Mouse (Mus musculus) layer of hippocampus, postnatal 25 days (tissue): ENCODE data around the gene Itpk1. TPM values are rescaled to one million over a fixed set of nuclear protein-coding genes. Genes with fewer than 3 reads are reported as not detected.

Source experiments
- DNase-seq, 2 experiments: peaks; one replicate each; pipeline ENCODE4 v3.0.0; 2022; ENCODE audit warnings: mixed read lengths in 2 of 2, low spot score in 1 of 2; ENCODE audit errors: extremely low spot score in 1 of 2
- total RNA-seq, 2 experiments: library from RNA; stranded (reverse); gene quantifications; 2 replicates each; pipeline ENCODE4 v1.2.3; 2021

The Itpk1 gene
- total RNA-seq, 2 experiments from 2014 or later: 56.4 to 66.2 TPM

DNA sequence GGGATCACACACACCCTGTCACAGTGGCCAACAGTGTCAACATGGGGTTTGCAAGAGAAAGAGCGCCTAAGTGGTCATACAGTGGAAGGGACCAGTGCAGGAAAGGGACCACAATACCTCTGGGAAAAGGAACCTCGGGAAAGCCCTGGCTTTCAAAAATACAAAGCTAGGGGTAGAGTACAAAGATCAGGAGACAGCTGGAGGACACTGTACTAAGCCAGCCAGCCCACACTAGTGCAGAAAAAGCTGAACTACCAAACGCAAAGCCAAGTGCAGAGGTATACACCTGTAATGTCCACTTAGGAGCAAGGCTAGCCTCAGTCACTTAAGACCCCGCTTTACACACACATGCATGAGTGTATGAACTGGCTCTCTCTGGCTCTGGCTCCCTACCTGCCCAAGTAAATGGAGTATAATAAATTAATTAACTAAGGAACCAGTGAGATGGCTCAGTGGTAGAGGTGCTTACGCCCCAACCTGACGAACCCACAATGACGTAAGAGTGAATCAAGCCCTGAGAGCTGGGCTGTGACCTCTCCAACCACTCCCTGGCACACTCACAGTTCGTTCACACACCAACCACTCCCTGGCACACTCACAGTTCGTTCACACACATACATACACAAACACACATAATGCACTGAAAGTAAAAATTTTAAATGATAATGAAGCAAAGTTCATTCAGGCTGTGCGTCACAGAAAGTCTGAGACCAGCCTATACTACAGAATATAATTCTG lies 39.1 kb downstream of the Itpk1 start:
- no peak for DNase-seq

DNA sequence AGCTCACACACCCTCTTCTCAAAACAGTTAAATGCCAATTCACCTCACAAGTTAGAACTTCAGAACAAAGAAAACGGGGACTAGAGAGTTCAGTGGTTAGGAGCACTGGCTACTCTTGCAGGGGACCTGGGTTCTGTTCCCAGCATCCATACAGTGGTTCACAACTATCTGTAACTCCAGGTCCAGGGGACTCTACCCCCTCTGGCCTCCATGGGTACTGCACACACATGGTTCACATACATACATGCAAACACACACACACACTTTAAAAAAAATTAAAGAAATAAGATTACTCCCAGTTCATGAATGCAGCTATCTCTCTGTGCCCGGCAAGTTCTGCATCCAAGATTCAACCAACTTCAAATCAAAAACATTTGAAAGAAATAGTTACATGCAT lies 40.7 kb downstream of the Itpk1 start:
- DNase-seq: no peak

DNA sequence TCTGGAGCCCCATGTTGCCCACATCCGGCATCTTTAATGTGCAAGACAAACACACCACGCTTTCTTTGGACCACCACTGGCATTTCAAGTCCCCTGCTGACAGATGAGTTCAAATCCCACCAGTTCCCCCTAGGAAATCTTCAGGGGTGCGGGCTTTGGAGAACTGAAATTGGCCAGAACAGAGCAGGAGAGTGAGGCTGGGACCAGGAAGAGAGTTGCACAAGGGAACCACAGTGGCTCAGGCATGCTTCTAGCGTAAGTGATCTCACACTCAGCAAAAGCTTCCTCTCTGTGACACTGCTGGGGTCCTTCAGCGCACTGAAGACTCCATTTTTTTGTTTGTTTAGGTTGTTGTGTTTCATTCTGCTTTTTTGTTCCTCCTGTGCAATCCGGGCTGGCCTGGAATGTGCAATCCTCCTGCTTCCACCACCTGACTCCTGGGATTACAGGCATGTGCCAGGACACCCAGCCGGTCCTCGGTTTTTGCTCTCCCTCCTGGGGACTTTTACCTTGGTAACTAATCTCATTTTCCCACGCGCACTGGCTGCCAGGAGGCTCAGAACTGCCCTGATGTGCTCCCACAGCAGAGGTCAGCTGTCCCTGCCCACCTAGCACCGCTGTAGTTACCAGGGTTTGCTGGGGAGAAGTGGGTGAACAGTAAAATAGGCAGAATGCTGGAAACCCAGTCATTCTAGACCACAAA lies 41.2 kb downstream of the Itpk1 start:
- DNase-seq: no peak

GRCm38 (mm10) chr12:102661772-102662171 lies 43.0 kb downstream of the Itpk1 start:
- DNase-seq: no peak

- DNase-seq: no peak
Measured at GRCm38 (mm10) chr12:102660906-102661651, 43.7 kb downstream of the Itpk1 start.

DNA sequence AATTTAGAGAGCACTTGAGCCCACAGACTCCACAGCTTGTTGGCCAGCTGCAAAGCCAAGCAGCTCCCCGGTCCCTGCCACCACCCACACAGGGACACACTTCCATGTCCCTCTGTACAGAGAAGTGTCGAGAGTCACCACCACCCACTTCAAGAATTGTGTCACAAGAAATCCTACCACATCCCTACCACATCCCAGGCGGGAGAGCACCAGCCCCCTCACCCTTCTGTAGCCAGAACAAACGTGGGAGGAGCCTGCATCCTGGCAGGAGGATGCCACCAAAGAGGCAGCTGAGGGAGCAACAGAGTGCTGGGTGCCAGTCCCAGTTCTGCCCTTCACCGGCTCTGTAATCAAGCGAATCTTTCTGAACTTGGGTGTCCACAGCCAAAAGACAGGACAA lies 51.7 kb downstream of the Itpk1 start:
- no peak for DNase-seq

DNA sequence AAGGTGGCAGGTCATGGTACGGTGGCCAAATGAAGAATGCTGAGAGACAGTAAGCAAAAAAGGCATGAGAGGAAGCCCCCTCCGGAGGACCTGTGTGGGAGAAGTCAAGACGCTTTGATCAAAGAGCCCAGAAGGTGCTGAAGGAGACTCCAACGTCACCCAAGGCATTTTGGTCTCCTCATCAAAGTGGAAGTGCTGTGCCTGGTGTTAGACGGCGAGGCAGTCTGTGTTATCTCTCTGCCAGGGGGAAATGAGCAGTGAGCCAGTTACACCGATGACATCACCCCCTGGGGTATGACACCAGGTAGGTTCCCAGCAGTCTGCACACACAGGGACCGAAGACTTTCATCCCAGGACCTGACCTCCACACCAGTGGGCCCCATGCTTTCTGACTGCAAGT lies 52.3 kb downstream of the Itpk1 start:
- DNase-seq: no peak

GRCm38 (mm10) chr12:102651871-102652270 lies 52.9 kb downstream of the Itpk1 start:
- no peak for DNase-seq

- no peak for DNase-seq
Measured at GRCm38 (mm10) chr12:102651401-102651800, 53.3 kb downstream of the Itpk1 start.

DNA sequence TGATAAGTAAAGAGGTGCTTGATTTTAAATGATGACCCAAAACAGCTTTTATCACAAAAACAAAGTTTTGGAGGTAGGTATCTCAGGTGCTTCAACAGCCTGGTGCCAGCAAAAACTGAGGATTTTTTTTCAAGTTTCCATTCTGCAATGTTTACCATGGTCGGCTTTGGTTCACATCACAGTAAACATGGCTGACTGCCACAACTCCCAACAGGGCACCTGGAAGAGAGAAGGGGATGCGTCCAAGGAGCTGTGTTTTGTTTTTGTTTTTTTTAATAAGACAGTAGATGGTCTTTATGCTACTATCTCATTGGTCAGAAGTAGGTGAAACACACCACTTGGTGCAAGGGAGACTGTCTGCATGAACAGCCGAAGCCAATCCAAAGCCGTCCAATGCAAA lies 54.1 kb downstream of the Itpk1 start:
- DNase-seq: no peak

- no peak for DNase-seq
Measured at GRCm38 (mm10) chr12:102647839-102648564, 56.7 kb downstream of the Itpk1 start.

DNA sequence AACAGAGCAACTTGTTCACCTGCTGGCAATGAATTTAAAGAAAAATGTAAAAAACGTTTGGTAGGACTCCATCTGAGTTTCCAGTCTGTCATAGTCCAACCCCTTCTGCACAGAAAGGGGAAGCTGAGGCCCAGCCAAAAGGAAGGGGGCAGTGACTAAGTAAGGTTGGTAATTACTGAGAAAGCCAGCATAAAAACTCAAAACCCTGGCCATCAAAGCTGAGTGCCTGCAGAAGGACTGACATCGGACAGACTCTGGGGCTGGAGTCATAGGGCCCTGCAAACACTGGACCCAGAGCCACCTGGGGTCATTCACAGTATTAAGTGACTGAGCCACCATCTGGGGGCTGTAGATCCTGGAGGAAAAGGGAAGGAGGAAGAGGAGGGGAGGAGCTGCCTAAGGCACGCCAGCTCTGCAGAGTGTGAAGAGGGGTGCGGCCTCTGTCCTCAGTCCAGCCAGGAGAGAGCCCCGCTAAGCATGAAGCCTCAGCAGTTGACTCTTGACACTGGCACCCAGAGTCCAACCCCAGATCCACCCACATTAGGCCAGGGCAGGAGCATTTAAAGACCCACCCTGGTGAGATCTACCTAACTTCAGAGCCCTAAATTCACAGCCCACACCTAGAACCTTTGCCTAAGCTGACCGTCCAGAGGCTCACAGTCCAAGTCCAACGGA lies 58.0 kb downstream of the Itpk1 start:
- DNase-seq: no peak

GRCm38 (mm10) chr12:102645911-102646585 lies 58.7 kb downstream of the Itpk1 start:
- no peak for DNase-seq

- DNase-seq: no peak
Measured at GRCm38 (mm10) chr12:102643316-102643715, 61.4 kb downstream of the Itpk1 start.

DNA sequence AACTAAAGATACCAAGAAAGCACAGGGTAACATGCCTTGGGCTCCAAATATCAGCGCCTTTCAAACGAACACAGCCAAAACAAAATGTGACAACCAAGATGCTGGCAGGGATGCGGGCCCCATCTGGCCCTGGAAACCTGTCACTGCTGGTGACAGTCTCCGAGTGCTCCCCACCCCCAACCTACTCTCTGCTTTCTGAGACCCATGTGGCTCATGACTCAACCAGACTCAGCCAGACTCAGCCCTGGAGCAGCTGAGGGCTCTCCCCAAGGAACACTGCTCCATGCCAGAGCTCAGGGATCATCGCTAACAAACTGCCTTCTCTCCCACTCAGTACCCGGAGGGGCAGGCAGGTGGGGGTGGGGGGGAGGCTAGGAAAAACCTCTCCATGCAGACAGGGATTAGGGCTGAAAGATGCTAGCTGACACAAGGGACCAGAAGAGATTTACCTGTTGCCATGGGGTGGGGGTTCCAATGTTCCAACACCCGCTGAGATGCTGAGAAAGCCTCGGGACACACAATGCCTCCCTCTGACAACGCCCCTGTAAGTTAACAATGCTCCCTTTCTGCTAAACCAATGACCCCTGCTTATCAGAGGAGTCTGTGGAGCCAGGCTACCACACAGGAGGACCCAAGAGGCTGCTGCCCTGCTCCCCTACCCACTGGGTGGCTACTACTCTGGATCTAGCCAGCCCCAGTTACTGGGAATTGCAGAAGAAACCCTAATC lies 64.1 kb downstream of the Itpk1 start:
- DNase-seq: peak; percentile 50 to 58

GRCm38 (mm10) chr12:102638878-102639277 lies 65.9 kb downstream of the Itpk1 start:
- DNase-seq: no peak

GRCm38 (mm10) chr12:102637235-102637634 lies 67.5 kb downstream of the Itpk1 start:
- DNase-seq: no peak

- no peak for DNase-seq
Measured at GRCm38 (mm10) chr12:102634436-102635050, 70.2 kb downstream of the Itpk1 start.
